Mouse (Mus musculus): Measurements from ENCODE around the gene Tbx1. TPM values are rescaled to one million over a fixed set of nuclear protein-coding genes. Genes with fewer than 3 reads are reported as not detected.

The Tbx1 gene
- total RNA-seq, 2 experiments from 2014 or later = not detected

DNA sequence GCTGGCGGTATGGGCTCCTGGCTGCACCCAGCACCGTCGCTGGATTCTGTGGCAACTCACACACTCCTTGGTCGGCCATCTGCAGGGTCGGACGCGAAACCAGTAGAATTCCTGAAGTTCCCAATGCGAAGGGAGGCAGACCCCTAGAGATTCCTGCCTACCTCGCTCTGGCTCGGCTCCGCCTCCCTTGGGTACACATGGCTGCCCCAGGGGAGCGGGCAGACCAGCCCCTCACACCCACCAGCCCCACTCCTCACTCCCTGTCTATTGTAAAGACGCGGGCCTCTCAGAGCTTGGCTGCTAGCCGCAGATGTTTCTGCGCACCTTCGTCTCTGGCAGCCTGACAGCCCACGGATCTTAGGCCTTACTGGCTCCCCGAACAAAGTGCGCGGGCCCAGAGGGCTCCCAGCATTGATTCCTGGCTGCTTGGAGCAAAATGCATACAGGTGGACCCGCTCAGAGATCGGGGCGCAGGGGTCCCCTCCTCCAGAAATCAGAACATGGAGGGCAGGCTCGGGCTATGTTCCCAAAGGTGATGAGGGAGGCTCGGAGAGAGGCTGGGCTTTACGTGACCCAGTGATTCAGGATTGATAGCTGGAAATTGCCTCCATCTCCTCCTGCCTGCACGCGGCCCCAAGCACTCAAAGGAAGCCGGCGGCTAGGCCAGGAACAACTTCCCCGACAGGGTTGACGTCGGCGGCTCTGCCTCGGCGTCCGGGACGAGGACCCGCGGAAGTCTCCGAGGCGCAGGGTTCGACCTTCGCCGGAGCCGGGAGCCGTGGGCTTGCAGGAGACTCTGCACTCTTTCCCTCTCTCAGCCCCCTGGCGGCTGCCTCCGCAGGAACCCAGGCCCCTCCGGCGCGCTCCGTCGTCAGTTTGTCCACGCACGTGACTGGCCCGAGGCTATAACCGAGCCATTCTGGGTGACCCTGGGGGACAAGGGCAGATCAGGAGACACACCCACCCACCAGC is 862 bp upstream of the Tbx1 start:
- ATAC-seq (replicated peaks; ENCODE audit: low FRiP score, poor library complexity, severe bottlenecking) = no peak

- no peak for ATAC-seq (replicated peaks; ENCODE audit: low FRiP score, poor library complexity, severe bottlenecking)
Observed at GRCm38 (mm10) chr16:18589080-18589621, 1.3 kb downstream of the Tbx1 start.

GRCm38 (mm10) chr16:18588738-18589055 is 1.8 kb downstream of the Tbx1 start:
- ATAC-seq (replicated peaks; ENCODE audit: low FRiP score, poor library complexity, severe bottlenecking) = no peak

- ATAC-seq (replicated peaks; ENCODE audit: low FRiP score, poor library complexity, severe bottlenecking) = no peak
Observed at GRCm38 (mm10) chr16:18587847-18588737, 2.4 kb downstream of the Tbx1 start.

- ATAC-seq (replicated peaks; ENCODE audit: low FRiP score, poor library complexity, severe bottlenecking) = no peak
Observed at GRCm38 (mm10) chr16:18586906-18587546, 3.4 kb downstream of the Tbx1 start.

DNA sequence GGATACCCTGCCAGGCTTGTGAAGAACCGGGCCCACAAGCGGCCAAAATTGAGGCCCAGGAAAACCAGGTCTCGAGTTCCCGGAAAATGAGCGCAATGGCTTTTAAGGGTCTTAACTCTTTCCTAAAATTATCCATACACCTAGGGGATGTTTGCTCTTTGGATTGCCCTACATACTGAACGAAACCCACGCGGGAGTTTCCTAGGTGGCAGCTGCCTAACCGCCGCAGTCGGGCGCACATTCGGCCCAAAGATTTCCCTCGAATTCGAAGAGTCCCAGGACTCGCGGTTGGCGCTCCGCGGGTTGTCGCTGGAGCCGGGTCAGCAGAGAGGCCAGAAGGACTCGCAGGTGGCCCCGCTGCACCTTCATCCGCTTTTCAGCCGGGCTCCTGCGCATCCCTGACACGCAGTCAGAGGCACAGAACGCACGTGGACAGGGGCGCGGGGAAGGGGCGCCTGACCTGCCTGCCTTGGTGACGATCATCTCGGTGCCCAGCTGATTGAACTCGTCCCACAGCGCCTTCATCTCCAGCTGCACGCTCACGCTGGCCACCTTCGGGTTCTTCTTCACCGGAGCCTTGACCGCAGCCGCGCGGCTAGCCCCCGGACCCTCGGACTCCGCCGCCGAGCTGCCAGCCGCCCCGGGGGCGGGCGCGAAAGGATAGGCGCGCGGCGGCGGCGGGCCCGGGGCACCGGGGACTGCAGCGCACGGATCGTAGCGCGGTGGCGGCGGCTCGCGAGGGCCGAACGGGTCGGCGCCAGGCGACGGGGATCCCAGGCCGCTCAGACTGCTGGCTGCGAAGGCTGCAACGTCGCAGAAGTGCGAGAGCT is 4.2 kb downstream of the Tbx1 start:
- no peak for ATAC-seq (replicated peaks; ENCODE audit: low FRiP score, poor library complexity, severe bottlenecking)

DNA sequence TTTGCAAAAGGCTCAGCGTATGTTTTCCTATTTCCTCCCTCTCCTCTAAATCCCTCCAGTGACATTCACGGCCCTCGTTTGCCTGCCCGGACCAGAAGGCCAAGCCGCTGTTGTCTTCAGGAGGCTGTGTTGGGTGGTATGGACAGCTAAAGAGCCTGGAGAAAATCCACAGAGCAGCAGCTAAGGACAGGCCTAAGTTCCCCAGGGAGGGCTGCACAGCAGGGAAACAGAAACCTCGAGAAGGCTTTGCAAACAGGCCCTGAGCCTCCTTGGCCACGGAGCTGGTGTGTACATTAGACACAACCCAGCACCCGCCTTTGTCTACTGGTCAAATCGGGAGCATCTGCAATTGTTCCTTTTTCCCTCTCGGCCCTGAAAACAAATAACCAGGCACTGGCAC is 4.8 kb downstream of the Tbx1 start:
- ATAC-seq (replicated peaks; ENCODE audit: low FRiP score, poor library complexity, severe bottlenecking) = no peak

DNA sequence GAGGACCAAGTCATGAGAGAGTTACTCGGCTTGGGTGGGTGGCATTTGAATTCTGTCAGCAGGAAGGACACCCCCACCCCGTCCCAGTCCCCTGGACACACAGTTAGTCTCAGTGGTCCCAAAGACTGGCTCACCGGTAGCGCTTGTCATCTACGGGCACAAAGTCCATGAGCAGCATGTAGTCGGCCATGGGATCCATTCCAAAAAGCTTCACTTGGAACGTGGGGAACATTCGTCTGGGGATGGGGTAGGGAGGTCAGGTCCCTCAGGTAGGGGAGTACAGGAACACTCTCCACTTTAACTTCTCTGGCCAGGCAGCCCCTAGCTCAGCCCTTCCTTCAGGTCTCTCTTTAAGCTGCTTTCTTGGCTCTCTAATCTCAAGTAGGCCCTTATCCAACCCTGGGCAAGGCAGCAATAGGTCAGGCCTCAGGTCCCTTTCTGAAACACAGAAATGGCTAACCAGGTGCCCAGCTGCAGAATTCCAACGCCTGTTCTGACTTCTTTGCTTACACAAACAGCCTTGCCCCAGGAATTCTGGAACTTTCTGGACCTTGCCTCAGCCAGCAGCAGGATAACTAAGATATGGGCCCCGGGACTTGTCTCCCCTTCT is 5.5 kb downstream of the Tbx1 start:
- no peak for ATAC-seq (replicated peaks; ENCODE audit: low FRiP score, poor library complexity, severe bottlenecking)

GRCm38 (mm10) chr16:18583673-18584357 is 6.7 kb downstream of the Tbx1 start:
- ATAC-seq (replicated peaks; ENCODE audit: low FRiP score, poor library complexity, severe bottlenecking) = no peak

DNA sequence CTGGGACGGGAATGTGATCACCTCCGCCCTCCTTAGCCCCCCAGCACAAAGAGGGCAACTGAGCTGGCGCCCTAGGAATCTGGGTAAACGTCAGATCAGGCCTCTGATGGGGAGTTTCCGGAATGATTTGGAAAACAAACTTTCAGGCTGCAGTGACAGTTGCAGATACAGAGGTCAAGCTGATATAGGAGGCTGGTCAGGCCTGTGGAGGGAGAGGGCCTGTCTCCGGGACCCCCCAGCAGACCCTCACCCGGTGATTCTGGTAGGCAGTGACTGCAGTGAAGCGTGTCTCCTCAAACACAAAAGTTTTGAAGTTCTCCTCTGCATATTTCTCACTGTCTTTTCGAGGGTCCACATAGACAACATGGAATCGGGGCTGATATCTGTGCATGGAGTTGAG is 7.3 kb downstream of the Tbx1 start:
- ATAC-seq (replicated peaks; ENCODE audit: low FRiP score, poor library complexity, severe bottlenecking) = no peak

DNA sequence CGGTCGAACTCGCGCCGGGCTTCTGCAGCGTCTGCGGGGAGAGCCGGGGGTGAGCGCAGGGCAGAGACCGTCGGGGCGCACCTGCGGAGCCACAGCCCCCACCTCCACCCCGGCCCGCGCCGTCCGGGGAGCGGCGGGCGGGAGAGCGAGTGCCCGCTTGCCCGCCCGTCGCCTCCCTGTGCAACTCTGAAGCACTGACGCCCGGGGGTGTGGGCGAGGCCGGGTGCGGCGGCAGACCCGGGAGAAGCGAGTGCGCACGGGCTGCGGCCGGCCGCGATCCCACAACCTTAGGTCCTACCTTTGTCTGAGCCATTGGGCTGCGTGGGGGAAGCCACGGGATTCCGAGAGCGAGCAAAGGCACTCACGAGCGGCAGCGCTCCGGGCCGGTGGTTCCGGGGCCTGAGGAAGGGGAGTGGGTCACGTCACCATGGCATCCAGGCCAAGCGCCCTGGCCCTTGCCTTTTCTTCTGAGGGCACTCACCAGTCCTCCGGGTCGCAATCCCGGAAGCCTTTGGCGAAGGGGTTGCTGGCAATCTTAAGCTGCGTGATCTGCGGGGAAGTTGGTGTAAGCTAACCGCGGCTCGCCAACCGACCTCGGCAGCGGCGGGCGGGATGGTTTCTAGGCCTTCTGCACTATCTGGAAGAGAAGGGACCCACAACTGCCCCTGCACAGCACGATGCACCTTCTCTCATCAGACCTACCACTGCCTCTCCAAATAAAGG is 7.9 kb downstream of the Tbx1 start:
- ATAC-seq (replicated peaks; ENCODE audit: low FRiP score, poor library complexity, severe bottlenecking) = no peak

- no peak for ATAC-seq (replicated peaks; ENCODE audit: low FRiP score, poor library complexity, severe bottlenecking)
Observed at GRCm38 (mm10) chr16:18581623-18582205, 8.8 kb downstream of the Tbx1 start.

- ATAC-seq (replicated peaks; ENCODE audit: low FRiP score, poor library complexity, severe bottlenecking) = no peak
Observed at GRCm38 (mm10) chr16:18581050-18581622, 9.3 kb downstream of the Tbx1 start.

- ATAC-seq (replicated peaks; ENCODE audit: low FRiP score, poor library complexity, severe bottlenecking) = no peak
Observed at GRCm38 (mm10) chr16:18580389-18580788, 10.1 kb downstream of the Tbx1 start.

DNA sequence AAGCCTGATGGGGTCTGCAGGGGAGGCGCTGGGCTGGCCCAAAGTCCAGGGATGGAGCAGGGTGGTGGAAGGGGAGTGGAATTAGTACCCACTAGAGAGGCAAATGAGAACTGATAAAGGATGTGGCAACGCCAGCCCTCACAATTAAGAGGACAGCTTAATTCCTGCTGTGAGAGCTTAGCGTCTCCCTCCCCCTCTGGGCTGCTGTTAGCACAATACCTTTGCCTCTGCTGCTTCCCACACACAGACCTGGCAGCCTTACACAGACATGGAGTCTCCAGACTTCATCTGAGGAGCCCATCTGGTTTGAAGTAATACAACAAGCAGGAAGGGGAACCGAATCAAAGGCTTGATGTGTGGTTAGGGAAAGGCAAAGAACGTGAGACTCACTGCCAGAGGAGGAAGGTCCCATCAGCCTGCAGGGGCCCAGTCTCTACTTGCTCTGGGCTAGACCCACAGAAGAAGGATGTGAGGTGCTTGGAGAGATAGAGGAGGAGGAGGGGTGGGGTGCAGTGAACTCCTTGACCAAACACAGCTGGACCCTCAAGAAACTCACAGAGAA is 12.8 kb downstream of the Tbx1 start:
- ATAC-seq (replicated peaks; ENCODE audit: low FRiP score, poor library complexity, severe bottlenecking) = no peak

- no peak for ATAC-seq (replicated peaks; ENCODE audit: low FRiP score, poor library complexity, severe bottlenecking)
Observed at GRCm38 (mm10) chr16:18577071-18577470, 13.4 kb downstream of the Tbx1 start.

GRCm38 (mm10) chr16:18574196-18574595 is 16.3 kb downstream of the Tbx1 start:
- ATAC-seq (replicated peaks; ENCODE audit: low FRiP score, poor library complexity, severe bottlenecking) = no peak

Data from erythroblast, adult 5-6 weeks (primary cell).